12 mouse cellular contexts compared by ENCODE assay signal in genomic region chr7:92723750-92724149, GRCm38 (mm10). TPM values are rescaled to one million over a fixed set of nuclear protein-coding genes. Genes with fewer than 3 reads are reported as not detected.
A peak's percentile ranks its signal among the peaks of the same experiment; 100 is the strongest.
DNase-seq lines count a peak whose midpoint lies in the region; ATAC-seq lines count a peak whose summit lies in the region.
"Had no signal": no experiment of that assay in that cellular context is flagged by ENCODE, and none has a peak within 500 bp of the region (broad histone marks: within the 10 kb centered on the region; RNA-seq: fewer than 3 reads in every experiment).

No protein-coding gene starts in this region.

- DNase-seq in embryonic facial prominence, embryonic 14.5 days (ENCODE audit: low spot score) = peak; percentile 29
- no peak for DNase-seq in embryonic facial prominence, embryonic 10.5 days (ENCODE audit: low spot score)
- peak; percentile 37 for DNase-seq in midbrain, embryonic 11.5 days (ENCODE audit: low spot score, missing footprints)
- no peak for DNase-seq in midbrain, embryonic 14.5 days
- peak; percentile 15 for DNase-seq in urinary bladder, postnatal 25 days (ENCODE audit: low spot score)
- no peak for DNase-seq in urinary bladder, adult 2 months (ENCODE audit: low spot score)
- DNase-seq: cerebellum, postnatal 14 days; heart, adult 11 months; kidney, adult 11 months had no signal

- H3K4me3 ChIP-seq in embryonic facial prominence, embryonic 14.5 days (ENCODE audit: low read depth, low read length) = no peak overlapping the region
- H3K4me3 ChIP-seq in embryonic facial prominence, embryonic 10.5 days = no peak overlapping the region
- no peak overlapping the region for H3K4me3 ChIP-seq in midbrain, embryonic 11.5 days (ENCODE audit: low read depth, low read length)
- H3K4me3 ChIP-seq in midbrain, embryonic 14.5 days (replicated peaks; ENCODE audit: low read depth, low read length) = no peak overlapping the region
- H3K4me3 ChIP-seq in heart, embryonic 11.5 days (ENCODE audit: low read depth, low read length) = no peak overlapping the region
- H3K4me3 ChIP-seq: neural tube, embryonic 13.5 days had no signal

- H3K36me3 ChIP-seq in embryonic facial prominence, embryonic 14.5 days (ENCODE audit: control insufficient read depth, insufficient read depth, low read length) = no peaks in the 10 kb centered on the region
- no peaks in the 10 kb centered on the region for H3K36me3 ChIP-seq in embryonic facial prominence, embryonic 10.5 days (replicated peaks)
- H3K36me3 ChIP-seq in midbrain, embryonic 11.5 days (ENCODE audit: control insufficient read depth, insufficient read depth, low read length) = no peaks in the 10 kb centered on the region
- no peaks in the 10 kb centered on the region for H3K36me3 ChIP-seq in midbrain, embryonic 14.5 days (ENCODE audit: control insufficient read depth, insufficient read depth, low read length)
- no peaks in the 10 kb centered on the region for H3K36me3 ChIP-seq in heart, embryonic 11.5 days (ENCODE audit: control insufficient read depth, insufficient read depth, low read length)
- H3K36me3 ChIP-seq: neural tube, embryonic 13.5 days had no signal

- ATAC-seq in embryonic facial prominence, embryonic 14.5 days (ENCODE audit: low read depth) = peak; percentile 19; the same call in 1 of the 2 replicates
- ATAC-seq in midbrain, embryonic 11.5 days (ENCODE audit: low FRiP score) = no peak
- ATAC-seq in midbrain, embryonic 14.5 days (ENCODE audit: low FRiP score, low TSS enrichment) = no peak
- no peak for ATAC-seq in heart, embryonic 11.5 days (replicated peaks; ENCODE audit: insufficient number of reproducible peaks, low FRiP score, low TSS enrichment)

- H3K9me3 ChIP-seq in embryonic facial prominence, embryonic 14.5 days (ENCODE audit: control insufficient read depth, low read length) = no peaks in the 10 kb centered on the region
- no peaks in the 10 kb centered on the region for H3K9me3 ChIP-seq in embryonic facial prominence, embryonic 10.5 days
- H3K9me3 ChIP-seq in midbrain, embryonic 11.5 days (ENCODE audit: control insufficient read depth, low read length) = no peaks in the 10 kb centered on the region
- H3K9me3 ChIP-seq in midbrain, embryonic 14.5 days (ENCODE audit: control insufficient read depth, low read length) = no peaks in the 10 kb centered on the region
- H3K9me3 ChIP-seq in heart, embryonic 11.5 days (replicated peaks; ENCODE audit: control insufficient read depth, low read length) = no peaks in the 10 kb centered on the region
- H3K9me3 ChIP-seq: neural tube, embryonic 13.5 days had no signal

- H3K27me3 ChIP-seq in embryonic facial prominence, embryonic 14.5 days (replicated peaks; ENCODE audit: control insufficient read depth, insufficient read depth, low read length) = no peaks in the 10 kb centered on the region
- H3K27me3 ChIP-seq in embryonic facial prominence, embryonic 10.5 days (replicated peaks; ENCODE audit: low read depth, poor library complexity, severe bottlenecking) = no peaks in the 10 kb centered on the region
- no peaks in the 10 kb centered on the region for H3K27me3 ChIP-seq in midbrain, embryonic 11.5 days (ENCODE audit: control insufficient read depth, insufficient read depth, low read length)
- H3K27me3 ChIP-seq in midbrain, embryonic 14.5 days (ENCODE audit: control insufficient read depth, insufficient read depth, low read length) = no peaks in the 10 kb centered on the region
- H3K27me3 ChIP-seq in heart, embryonic 11.5 days (ENCODE audit: control insufficient read depth, insufficient read depth, low read length) = no peaks in the 10 kb centered on the region
- H3K27me3 ChIP-seq: neural tube, embryonic 13.5 days had no signal

- H3K4me1 ChIP-seq in embryonic facial prominence, embryonic 14.5 days (ENCODE audit: control insufficient read depth, insufficient read depth, low read length) = no peaks in the 10 kb centered on the region
- H3K4me1 ChIP-seq in embryonic facial prominence, embryonic 10.5 days = no peaks in the 10 kb centered on the region
- H3K4me1 ChIP-seq in midbrain, embryonic 11.5 days (ENCODE audit: control insufficient read depth, insufficient read depth, low read length) = no peaks in the 10 kb centered on the region
- H3K4me1 ChIP-seq in midbrain, embryonic 14.5 days (ENCODE audit: control insufficient read depth, insufficient read depth, low read length) = no peaks in the 10 kb centered on the region
- H3K4me1 ChIP-seq in heart, embryonic 11.5 days (ENCODE audit: control insufficient read depth, insufficient read depth, low read length) = no peaks in the 10 kb centered on the region
- H3K4me1 ChIP-seq: neural tube, embryonic 13.5 days had no signal

- no peak overlapping the region for H3K9ac ChIP-seq in embryonic facial prominence, embryonic 14.5 days (ENCODE audit: low read depth, low read length)
- no peak overlapping the region for H3K9ac ChIP-seq in midbrain, embryonic 11.5 days (ENCODE audit: low read length)
- no peak overlapping the region for H3K9ac ChIP-seq in midbrain, embryonic 14.5 days (replicated peaks; ENCODE audit: low read length)
- no peak overlapping the region for H3K9ac ChIP-seq in heart, embryonic 11.5 days (ENCODE audit: low read depth, low read length)
- H3K9ac ChIP-seq: hindbrain, embryonic 14.5 days; neural tube, embryonic 13.5 days had no signal

- H3K4me2 ChIP-seq in embryonic facial prominence, embryonic 14.5 days (ENCODE audit: low read depth, low read length) = no peak overlapping the region
- no peak overlapping the region for H3K4me2 ChIP-seq in midbrain, embryonic 11.5 days
- H3K4me2 ChIP-seq in midbrain, embryonic 14.5 days (ENCODE audit: low read length) = no peak overlapping the region
- no peak overlapping the region for H3K4me2 ChIP-seq in heart, embryonic 11.5 days
- H3K4me2 ChIP-seq: hindbrain, embryonic 14.5 days; neural tube, embryonic 13.5 days had no signal

- H3K27ac ChIP-seq in embryonic facial prominence, embryonic 14.5 days (replicated peaks; ENCODE audit: low read depth, low read length) = no peak overlapping the region
- H3K27ac ChIP-seq in embryonic facial prominence, embryonic 10.5 days (replicated peaks) = no peak overlapping the region
- no peak overlapping the region for H3K27ac ChIP-seq in midbrain, embryonic 11.5 days (ENCODE audit: low read depth, low read length)
- H3K27ac ChIP-seq in midbrain, embryonic 14.5 days (replicated peaks; ENCODE audit: low read depth, low read length) = no peak overlapping the region
- H3K27ac ChIP-seq in heart, embryonic 11.5 days (ENCODE audit: low read depth, low read length) = no peak overlapping the region
- H3K27ac ChIP-seq: hindbrain, embryonic 14.5 days; neural tube, embryonic 13.5 days had no signal

- 35% methylated on average over 3 of the region's 3 CpGs for WGBS in embryonic facial prominence, embryonic 14.5 days
- WGBS in embryonic facial prominence, embryonic 10.5 days = 37% methylated on average over 3 of the region's 3 CpGs
- WGBS in midbrain, embryonic 11.5 days = 47% methylated on average over 3 of the region's 3 CpGs
- WGBS in midbrain, embryonic 14.5 days = 26% methylated on average over 3 of the region's 3 CpGs
- 44% methylated on average over 3 of the region's 3 CpGs for WGBS in heart, embryonic 11.5 days (ENCODE audit: insufficient replicate concordance)

RNA-seq across cellular contexts. Expression of gene Rab30, which starts 17.7 kb away (rescaled TPM):
- 21.3 and 25.8 TPM in 2 replicates for polyA plus RNA-seq in embryonic facial prominence, embryonic 14.5 days (2014; fragmentation: Nextera tagmentation; extraction: Ambion mirVana)
- polyA plus RNA-seq in embryonic facial prominence, embryonic 10.5 days (2016; fragmentation: Nextera tagmentation; extraction: Ambion mirVana) = 9.1 and 12.3 TPM in 2 replicates
- 19.4 and 20.0 TPM in 2 replicates for polyA plus RNA-seq in midbrain, embryonic 11.5 days (2014; fragmentation: Nextera tagmentation; extraction: Ambion mirVana)
- polyA plus RNA-seq in midbrain, embryonic 14.5 days (2014; fragmentation: Nextera tagmentation; extraction: Ambion mirVana) = 28.1 and 40.2 TPM in 2 replicates
- 9.2 and 10.2 TPM in 2 replicates for polyA plus RNA-seq in urinary bladder, adult 2 months (2012; rRNA removed)
- 8.3 and 8.9 TPM in 2 replicates for polyA plus RNA-seq in heart, embryonic 11.5 days (2014; fragmentation: Nextera tagmentation; extraction: Ambion mirVana)

RNA-seq across cellular contexts. Expression of gene Pcf11, which starts 54.0 kb away (rescaled TPM):
- 19.0 and 19.6 TPM in 2 replicates for polyA plus RNA-seq in embryonic facial prominence, embryonic 14.5 days (2014; fragmentation: Nextera tagmentation; extraction: Ambion mirVana)
- polyA plus RNA-seq in embryonic facial prominence, embryonic 10.5 days (2016; fragmentation: Nextera tagmentation; extraction: Ambion mirVana) = 18.4 and 20.6 TPM in 2 replicates
- 19.1 and 21.2 TPM in 2 replicates for polyA plus RNA-seq in midbrain, embryonic 11.5 days (2014; fragmentation: Nextera tagmentation; extraction: Ambion mirVana)
- 19.9 and 23.4 TPM in 2 replicates for polyA plus RNA-seq in midbrain, embryonic 14.5 days (2014; fragmentation: Nextera tagmentation; extraction: Ambion mirVana)
- 30.2 and 39.3 TPM in 2 replicates for polyA plus RNA-seq in urinary bladder, adult 2 months (2012; rRNA removed)
- 14.1 and 15.7 TPM in 2 replicates for polyA plus RNA-seq in heart, embryonic 11.5 days (2014; fragmentation: Nextera tagmentation; extraction: Ambion mirVana)

Comparison
In these comparisons a context has a peak if more than half of its experiments do, and no peak if none do; other contexts are left out.
1. DNase-seq: peak in embryonic facial prominence, embryonic 14.5 days (single experiment), midbrain, embryonic 11.5 days (single experiment) and urinary bladder, postnatal 25 days (single experiment); none in embryonic facial prominence, embryonic 10.5 days (single experiment), midbrain, embryonic 14.5 days (single experiment) and urinary bladder, adult 2 months (single experiment).